Mouse (Mus musculus) G1E (cell line): ENCODE results near the gene Rpn1. TPM values are rescaled to one million over a fixed set of nuclear protein-coding genes. Genes with fewer than 3 reads are reported as not detected.
A peak's percentile ranks its signal among the peaks of the same experiment; 100 is the strongest.

Experiments
- ATAC-seq: 2 replicates; pipeline ENCODE4 v1.8.0; 2016; ENCODE audit warnings: mild to moderate bottlenecking; ENCODE audit not compliant: insufficient number of reproducible peaks, poor library complexity, low FRiP score, severe bottlenecking; ENCODE audit errors: extremely low read depth
- DNase-seq: peaks from one replicate; pipeline ENCODE4 v3.0.0; 2012; ENCODE audit warnings: low spot score
- H3K27me3 ChIP-seq: 2 replicates; pipeline ENCODE4 v1.6.1; 2012; ENCODE audit warnings: mild to moderate bottlenecking, low read length, inconsistent platforms; ENCODE audit not compliant: insufficient read depth
- H3K36me3 ChIP-seq: replicated peaks from 2 replicates; pipeline ENCODE3; 2012; ENCODE audit warnings: mild to moderate bottlenecking, inconsistent platforms
- H3K4me1 ChIP-seq: 2 replicates; pipeline ENCODE4 v1.6.1; 2012; ENCODE audit warnings: low read depth, low read length, inconsistent platforms, mixed read lengths; ENCODE audit not compliant: insufficient read depth
- H3K4me3 ChIP-seq: 2 replicates; pipeline ENCODE4 v1.5.1; 2012; ENCODE audit warnings: low read depth, mild to moderate bottlenecking, inconsistent platforms, low read length, moderate library complexity, mixed read lengths
- H3K9me3 ChIP-seq: replicated peaks from 2 replicates; pipeline ENCODE4 v1.6.1; 2012; ENCODE audit warnings: inconsistent platforms
- CTCF ChIP-seq: IDR thresholded peaks from 2 replicates; pipeline ENCODE4 v1.5.1; 2012; ENCODE audit warnings: low read depth, low read length, inconsistent platforms, mixed read lengths
- GATA1 ChIP-seq: IDR thresholded peaks from 2 replicates; pipeline ENCODE4 v1.6.1; 2012; ENCODE audit warnings: borderline replicate concordance, low read length, inconsistent platforms, mixed read lengths
- GATA2 ChIP-seq: IDR thresholded peaks from 2 replicates; pipeline ENCODE4 v1.6.1; 2012; ENCODE audit warnings: low read depth, low read length, inconsistent platforms, borderline replicate concordance
- POLR2AphosphoS5 ChIP-seq: IDR thresholded peaks from 2 replicates; pipeline ENCODE4 v1.6.1; 2012; ENCODE audit warnings: low read depth, low read length, inconsistent platforms; ENCODE audit not compliant: insufficient replicate concordance
- TAL1 ChIP-seq: conservative IDR thresholded peaks from 2 replicates; pipeline ENCODE4 v1.6.1; 2012; ENCODE audit warnings: low read depth, low read length, inconsistent platforms, mixed read lengths
- polyA plus RNA-seq: library from polyadenylated mRNA; stranded (reverse); fragments of >175 nt; gene quantifications from 2 replicates; pipeline ENCODE4 v1.2.3, GENCODE M21; 2012
- total RNA-seq, 2 experiments: library from RNA; stranded (forward) in 1 of 2; stranded (reverse) in 1 of 2; fragments of 200-1000 nt in 1 of 2; fragments of >200 nt in 1 of 2; fragmentation: Nextera tagmentation in 1 of 2; gene quantifications; 2 replicates each; pipeline ENCODE4 v1.2.3; 2014 to 2017

Rpn1 gene
- total and polyA plus RNA-seq, 3 experiments: 44.5 to 164 (median 156) TPM

GRCm38 (mm10) chr6:88044577-88045405 lies 39.5 kb upstream of the Rpn1 start, which contains the start of gene Rab7:
Gene Rab7 (minus strand): TSS chr6:88045270.
- Histone ChIP-seq H3K27me3 (no peaks in the 10 kb centered on the region), H3K4me3 (peak within 1 kb of the TSS; percentile 93), H3K36me3 (peaks cover 34% of the 10 kb centered on the region), H3K4me1 (peaks cover 57% of the 10 kb centered on the region), H3K9me3 (no peaks in the 10 kb centered on the region)
- DNase-seq: peak; percentile 91
- no peak for TF ChIP-seq TAL1
- TF ChIP-seq GATA2: no peak
- TF ChIP-seq GATA1: no peak
- no peak for TF ChIP-seq POLR2AphosphoS5
- TF ChIP-seq CTCF: no peak
- peak; percentile 97 for ATAC-seq

DNA sequence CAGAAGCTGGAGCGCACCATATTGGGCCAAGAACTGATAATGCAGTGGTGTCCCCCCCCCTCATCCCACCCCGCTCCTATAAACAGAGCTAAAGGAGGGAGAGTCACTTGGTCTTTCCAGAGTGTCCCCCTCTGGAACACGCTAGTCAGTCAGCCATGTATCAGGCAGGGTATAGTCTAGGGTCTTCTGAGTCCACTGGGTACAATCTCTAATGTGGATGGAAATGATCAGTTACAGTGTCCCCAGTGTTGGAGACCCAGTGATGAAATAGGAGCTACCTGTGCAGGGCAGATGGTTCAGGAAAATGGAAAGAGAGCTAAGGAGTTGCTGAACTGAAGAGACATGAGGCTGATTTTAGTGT lies 38.9 kb upstream of the Rpn1 start:
- DNase-seq (no peak), ATAC-seq (no peak)
- Histone ChIP-seq H3K36me3 (peaks cover 28% of the 10 kb centered on the region), H3K9me3 (no peaks in the 10 kb centered on the region), H3K4me3 (peak overlapping the region; percentile 93), H3K4me1 (peaks cover 57% of the 10 kb centered on the region), H3K27me3 (no peaks in the 10 kb centered on the region)
- TF ChIP-seq GATA1 (no peak), TAL1 (no peak), GATA2 (no peak), CTCF (no peak), POLR2AphosphoS5 (no peak)

DNA sequence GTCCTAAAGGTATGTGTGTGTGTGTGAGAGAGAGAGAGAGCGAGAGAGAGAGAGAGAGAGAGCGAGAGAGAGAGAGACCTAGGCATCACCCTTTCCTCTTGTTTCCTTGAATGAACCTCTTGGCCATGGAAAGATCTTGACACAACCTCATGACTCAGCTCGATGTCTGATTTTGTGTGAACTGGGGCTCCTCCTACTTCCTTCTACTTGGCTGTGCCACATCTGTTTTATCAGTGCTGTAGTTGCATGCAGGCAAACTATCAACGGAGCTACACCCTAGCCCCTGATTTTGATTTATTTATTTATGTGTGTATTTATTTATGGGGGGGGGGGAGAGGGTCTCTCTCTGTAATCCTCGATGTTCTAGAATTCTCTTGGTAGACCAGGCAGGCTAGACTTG lies 36.4 kb upstream of the Rpn1 start:
- ATAC-seq (peak; percentile 41; the same call in 1 of the 2 replicates), DNase-seq (peak; percentile 40)
- peaks cover 40% of the 10 kb centered on the region for H3K4me1 ChIP-seq

DNA sequence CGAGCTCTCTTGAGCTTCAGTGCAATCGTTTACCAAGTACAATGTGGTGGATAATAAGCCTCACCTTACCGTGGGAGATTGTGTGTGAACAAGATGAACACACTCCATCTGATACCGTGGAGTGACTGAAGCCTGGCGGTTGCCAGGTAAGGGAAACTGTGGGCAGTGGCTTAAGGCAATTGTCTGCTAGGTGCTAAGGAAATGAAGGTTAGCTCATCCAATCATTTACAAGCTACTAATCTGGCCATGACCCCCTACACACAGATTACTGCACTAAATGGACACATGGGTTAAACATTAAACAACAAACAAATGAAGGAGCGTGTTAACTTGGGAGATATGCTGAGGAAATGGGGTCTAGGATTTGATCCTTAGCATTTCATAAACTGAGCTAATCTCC lies 35.3 kb upstream of the Rpn1 start:
- peaks cover 25% of the 10 kb centered on the region for H3K27me3 ChIP-seq
- ATAC-seq (no peak), DNase-seq (no peak)
- TF ChIP-seq POLR2AphosphoS5 (no peak), CTCF (no peak), TAL1 (no peak), GATA1 (no peak), GATA2 (no peak)
- H3K9me3 ChIP-seq: no peaks in the 10 kb centered on the region
- no peak overlapping the region for H3K4me3 ChIP-seq
- no peaks in the 10 kb centered on the region for H3K36me3 ChIP-seq
- peaks cover 30% of the 10 kb centered on the region for H3K4me1 ChIP-seq

More for the DNA sequence above, 36.4 kb upstream of the Rpn1 start:
- no peak overlapping the region for H3K4me3 ChIP-seq
- no peaks in the 10 kb centered on the region for H3K9me3 ChIP-seq
- peaks cover 15% of the 10 kb centered on the region for H3K27me3 ChIP-seq
- TF ChIP-seq CTCF (no peak), GATA2 (no peak), TAL1 (no peak)
- peaks cover 7% of the 10 kb centered on the region for H3K36me3 ChIP-seq

GRCm38 (mm10) chr6:88051206-88051605 lies 33.1 kb upstream of the Rpn1 start:
- DNase-seq (no peak), ATAC-seq (no peak)
- no peaks in the 10 kb centered on the region for H3K9me3 ChIP-seq
- no peak for TF ChIP-seq CTCF
- TF ChIP-seq GATA1: no peak
- TF ChIP-seq GATA2: no peak
- TF ChIP-seq POLR2AphosphoS5: no peak
- no peak for TF ChIP-seq TAL1
- no peak overlapping the region for H3K4me3 ChIP-seq
- peaks cover 19% of the 10 kb centered on the region for H3K4me1 ChIP-seq
- peaks cover 39% of the 10 kb centered on the region for H3K27me3 ChIP-seq
- H3K36me3 ChIP-seq: no peaks in the 10 kb centered on the region

- no peaks in the 10 kb centered on the region for H3K36me3 ChIP-seq
- H3K9me3 ChIP-seq: no peaks in the 10 kb centered on the region
- peaks cover 7% of the 10 kb centered on the region for H3K4me1 ChIP-seq
- H3K4me3 ChIP-seq: no peak overlapping the region
- TF ChIP-seq GATA1 (no peak), POLR2AphosphoS5 (no peak), GATA2 (no peak), TAL1 (no peak), CTCF (no peak)
- peaks cover 57% of the 10 kb centered on the region for H3K27me3 ChIP-seq
- ATAC-seq: no peak
- DNase-seq: no peak
Measured at GRCm38 (mm10) chr6:88053228-88054080, 30.8 kb upstream of the Rpn1 start.
